Mouse (Mus musculus) embryonic facial prominence, embryonic 13.5 days (tissue): ENCODE results near the gene Crtc3. TPM values are rescaled to one million over a fixed set of nuclear protein-coding genes. Genes with fewer than 3 reads are reported as not detected.

Experiments used
- ATAC-seq: fragments of 200-750 bp; cut with Nextera tagmentation; 2 replicates; pipeline ENCODE4 v1.8.0; 2017; ENCODE audit warnings: low read depth; ENCODE audit not compliant: insufficient number of reproducible peaks, insufficient read depth, low FRiP score, low TSS enrichment
- H3K27ac ChIP-seq: fragments of 300-500 bp; sonication (generic); 2 replicates; pipeline ENCODE4 v1.5.1; 2015; ENCODE audit warnings: moderate library complexity, mild to moderate bottlenecking, inconsistent platforms
- H3K27me3 ChIP-seq: fragments of 300-500 bp; sonication (generic); 2 replicates; pipeline ENCODE4 v1.6.1; 2015; ENCODE audit warnings: mild to moderate bottlenecking, inconsistent platforms
- H3K36me3 ChIP-seq: fragments of 300-500 bp; sonication (generic); 2 replicates; pipeline ENCODE4 v1.6.1; 2015; ENCODE audit warnings: mild to moderate bottlenecking, inconsistent platforms
- H3K4me1 ChIP-seq: fragments of 300-500 bp; sonication (generic); 2 replicates; pipeline ENCODE4 v1.6.1; 2015; ENCODE audit warnings: inconsistent platforms
- H3K4me2 ChIP-seq: fragments of 300-500 bp; sonication (generic); 2 replicates; pipeline ENCODE4 v1.6.1; 2015; ENCODE audit warnings: moderate library complexity, mild to moderate bottlenecking, inconsistent platforms
- H3K4me3 ChIP-seq: fragments of 300-500 bp; sonication (generic); 2 replicates; pipeline ENCODE4 v1.5.1; 2015; ENCODE audit warnings: mild to moderate bottlenecking, inconsistent platforms
- H3K9ac ChIP-seq: fragments of 300-500 bp; sonication (generic); 2 replicates; pipeline ENCODE4 v1.6.1; 2015; ENCODE audit warnings: mild to moderate bottlenecking, inconsistent platforms
- H3K9me3 ChIP-seq: fragments of 300-500 bp; sonication (generic); 2 replicates; pipeline ENCODE4 v1.6.1; 2016; ENCODE audit warnings: inconsistent platforms
- WGBS: fragments of 180-500 bp; shearing (Covaris S2); methylation state at CpG from one replicate; pipeline ENCODE4 v1.1.7; 2015; ENCODE audit warnings: mixed read lengths; 5-methylcytosine and 5-hydroxymethylcytosine counted together
- polyA plus RNA-seq: library from polyadenylated mRNA; unstranded; fragments of >200 nt; fragmentation: Nextera tagmentation; extraction: Ambion mirVana; gene quantifications from 2 replicates; pipeline ENCODE4 v1.2.1, GENCODE M21; 2015

Gene Crtc3
- polyA plus RNA-seq, 1 experiment from 2014 or later = 27.6 TPM

GRCm38 (mm10) chr7:80575750-80576149 lies 112.9 kb downstream of the Crtc3 start:
- H3K27ac ChIP-seq = no peak overlapping the region
- no peak for ATAC-seq
- no peaks in the 10 kb centered on the region for H3K9me3 ChIP-seq
- 72% methylated on average over 9 of the region's 9 CpGs for WGBS
- H3K4me2 ChIP-seq = no peak overlapping the region
- no peaks in the 10 kb centered on the region; the same call in 1 of the 2 replicates for H3K27me3 ChIP-seq
- H3K4me3 ChIP-seq = no peak overlapping the region
- no peak overlapping the region for H3K9ac ChIP-seq
- no peaks in the 10 kb centered on the region for H3K36me3 ChIP-seq
- peaks cover 17% of the 10 kb centered on the region for H3K4me1 ChIP-seq

GRCm38 (mm10) chr7:80573076-80573475 lies 115.6 kb downstream of the Crtc3 start:
- ATAC-seq = no peak
- Histone ChIP-seq H3K9ac (no peak overlapping the region), H3K4me2 (no peak overlapping the region), H3K36me3 (no peaks in the 10 kb centered on the region), H3K9me3 (no peaks in the 10 kb centered on the region), H3K4me1 (peaks cover 11% of the 10 kb centered on the region), H3K27me3 (no peaks in the 10 kb centered on the region; the same call in 1 of the 2 replicates), H3K27ac (no peak overlapping the region), H3K4me3 (no peak overlapping the region)
- WGBS = 36% methylated on average over 3 of the region's 3 CpGs

GRCm38 (mm10) chr7:80567982-80568381 lies 120.7 kb downstream of the Crtc3 start:
- Histone ChIP-seq H3K9ac (no peak overlapping the region), H3K27me3 (no peaks in the 10 kb centered on the region; the same call in 1 of the 2 replicates), H3K9me3 (no peaks in the 10 kb centered on the region), H3K4me2 (no peak overlapping the region), H3K4me1 (peaks cover 6% of the 10 kb centered on the region), H3K27ac (no peak overlapping the region), H3K36me3 (no peaks in the 10 kb centered on the region), H3K4me3 (no peak overlapping the region)
- WGBS = 82% methylated on average over 8 of the region's 8 CpGs
- ATAC-seq = no peak

GRCm38 (mm10) chr7:80561931-80562330 lies 126.7 kb downstream of the Crtc3 start:
- no peak for ATAC-seq
- no peak overlapping the region for H3K4me2 ChIP-seq
- H3K36me3 ChIP-seq = no peaks in the 10 kb centered on the region
- no peak overlapping the region for H3K9ac ChIP-seq
- H3K4me3 ChIP-seq = no peak overlapping the region
- no peaks in the 10 kb centered on the region for H3K27me3 ChIP-seq
- H3K4me1 ChIP-seq = peaks cover 14% of the 10 kb centered on the region
- no peaks in the 10 kb centered on the region for H3K9me3 ChIP-seq
- WGBS = 52% methylated on average over 5 of the region's 5 CpGs
- H3K27ac ChIP-seq = peak overlapping the region; percentile 8; the same call in 1 of the 2 replicates

GRCm38 (mm10) chr7:80561271-80561670 lies 127.4 kb downstream of the Crtc3 start:
- ATAC-seq = no peak
- Histone ChIP-seq H3K27ac (peak overlapping the region; percentile 8; the same call in 1 of the 2 replicates), H3K4me3 (no peak overlapping the region), H3K9ac (no peak overlapping the region), H3K4me1 (peaks cover 14% of the 10 kb centered on the region), H3K27me3 (no peaks in the 10 kb centered on the region), H3K9me3 (no peaks in the 10 kb centered on the region), H3K36me3 (no peaks in the 10 kb centered on the region), H3K4me2 (no peak overlapping the region)
- WGBS = 52% methylated on average over 9 of the region's 9 CpGs

GRCm38 (mm10) chr7:80558572-80558971 lies 130.1 kb downstream of the Crtc3 start:
- Histone ChIP-seq H3K36me3 (no peaks in the 10 kb centered on the region), H3K4me1 (peaks cover 33% of the 10 kb centered on the region), H3K9ac (no peak overlapping the region), H3K9me3 (no peaks in the 10 kb centered on the region), H3K27me3 (no peaks in the 10 kb centered on the region), H3K27ac (no peak overlapping the region), H3K4me2 (no peak overlapping the region), H3K4me3 (no peak overlapping the region)
- no peak for ATAC-seq
- WGBS = 59% methylated on average over 5 of the region's 5 CpGs

GRCm38 (mm10) chr7:80558101-80558500 lies 130.6 kb downstream of the Crtc3 start:
- Histone ChIP-seq H3K9me3 (no peaks in the 10 kb centered on the region), H3K27ac (no peak overlapping the region), H3K9ac (no peak overlapping the region), H3K4me3 (no peak overlapping the region), H3K4me1 (peaks cover 33% of the 10 kb centered on the region), H3K27me3 (no peaks in the 10 kb centered on the region), H3K36me3 (no peaks in the 10 kb centered on the region), H3K4me2 (no peak overlapping the region)
- no peak for ATAC-seq
- 61% methylated on average over 8 of the region's 8 CpGs for WGBS

- no peaks in the 10 kb centered on the region for H3K36me3 ChIP-seq
- no peaks in the 10 kb centered on the region for H3K27me3 ChIP-seq
- no peak overlapping the region for H3K27ac ChIP-seq
- H3K4me3 ChIP-seq = no peak overlapping the region
- ATAC-seq = no peak
- no peak overlapping the region for H3K4me2 ChIP-seq
- WGBS = 86% methylated on average over 4 of the region's 4 CpGs
- H3K4me1 ChIP-seq = peaks cover 31% of the 10 kb centered on the region
- no peaks in the 10 kb centered on the region for H3K9me3 ChIP-seq
- H3K9ac ChIP-seq = no peak overlapping the region
Observed at GRCm38 (mm10) chr7:80557161-80557560, 131.5 kb downstream of the Crtc3 start.

GRCm38 (mm10) chr7:80556166-80556565 lies 132.5 kb downstream of the Crtc3 start:
- no peak overlapping the region for H3K4me2 ChIP-seq
- ATAC-seq = no peak
- 81% methylated on average over 3 of the region's 3 CpGs for WGBS

GRCm38 (mm10) chr7:80555146-80555545 lies 133.5 kb downstream of the Crtc3 start:
- no peak overlapping the region for H3K4me3 ChIP-seq
- H3K36me3 ChIP-seq = no peaks in the 10 kb centered on the region
- H3K27me3 ChIP-seq = no peaks in the 10 kb centered on the region
- ATAC-seq = no peak
- WGBS = 72% methylated on average over 3 of the region's 3 CpGs
- H3K9ac ChIP-seq = no peak overlapping the region
- peak overlapping the region; percentile 26 for H3K4me2 ChIP-seq
- no peaks in the 10 kb centered on the region for H3K9me3 ChIP-seq
- peak overlapping the region; percentile 87 for H3K27ac ChIP-seq
- H3K4me1 ChIP-seq = peaks cover 19% of the 10 kb centered on the region

More at GRCm38 (mm10) chr7:80556166-80556565, 132.5 kb downstream of the Crtc3 start:
- H3K4me1 ChIP-seq = peaks cover 22% of the 10 kb centered on the region
- no peaks in the 10 kb centered on the region for H3K27me3 ChIP-seq
- no peaks in the 10 kb centered on the region for H3K36me3 ChIP-seq
- no peak overlapping the region for H3K9ac ChIP-seq
- H3K4me3 ChIP-seq = no peak overlapping the region
- H3K9me3 ChIP-seq = no peaks in the 10 kb centered on the region
- no peak overlapping the region for H3K27ac ChIP-seq

- 39% methylated on average over 22 of the region's 22 CpGs for WGBS
- peak overlapping the region; percentile 26 for H3K4me2 ChIP-seq
- peak; percentile 67 for ATAC-seq
Observed at GRCm38 (mm10) chr7:80554180-80555021, 134.3 kb downstream of the Crtc3 start.

More at GRCm38 (mm10) chr7:80554180-80555021, 134.3 kb downstream of the Crtc3 start:
- Histone ChIP-seq H3K4me1 (peaks cover 19% of the 10 kb centered on the region), H3K36me3 (no peaks in the 10 kb centered on the region), H3K9ac (peak overlapping the region; percentile 7; the same call in 1 of the 2 replicates), H3K4me3 (no peak overlapping the region), H3K9me3 (no peaks in the 10 kb centered on the region), H3K27me3 (no peaks in the 10 kb centered on the region), H3K27ac (peak overlapping the region; percentile 87)
